Mouse (Mus musculus) left cerebral cortex, adult 2 months (tissue): ENCODE results near the gene Eml3. TPM values are rescaled to one million over a fixed set of nuclear protein-coding genes. Genes with fewer than 3 reads are reported as not detected.
A peak's percentile ranks its signal among the peaks of the same experiment; 100 is the strongest.

Experiments used
- DNase-seq, 2 experiments: peaks; one replicate each; pipeline ENCODE4 v3.0.0; 2021 to 2022; ENCODE audit warnings: low spot score in 2 of 2, mixed read lengths in 1 of 2; ENCODE audit errors: extremely low spot score in 1 of 2
- H3K27ac ChIP-seq: fragments of 200-600 bp; 2 replicates; pipeline ENCODE4 v1.8.1; 2022
- H3K4me3 ChIP-seq: fragments of 200-600 bp; 2 replicates; pipeline ENCODE4 v1.8.1; 2022
- CTCF ChIP-seq: fragments of 200-600 bp; IDR thresholded peaks from 2 replicates; pipeline ENCODE4 v1.8.1; 2022; ENCODE audit warnings: antibody characterized with exemption, mild to moderate bottlenecking, moderate library complexity
- intact Hi-C: fragments of 180-260 bp; cut with DNase I; formaldehyde crosslinking; loops from one replicate; pipeline ENCODE4 v1.15.1; 2025
- microRNA-seq, 2 experiments: library from miRNA; unstranded; fragments of <30 nt; microRNA quantifications; one replicate each; pipeline ENCODE4 v1.2.0; 2021
- total RNA-seq, 2 experiments: library from RNA; stranded (reverse); gene quantifications; 2 replicates each; pipeline ENCODE4 v1.2.3; 2021

The Eml3 gene
- total RNA-seq, 2 experiments from 2014 or later: 11.0 to 13.7 TPM

GRCm38 (mm10) chr19:8981450-8982168 is 52.3 kb downstream of the Eml3 start:
- no peak overlapping the region for H3K4me3 ChIP-seq
- intact Hi-C loops: no loop called here

GRCm38 (mm10) chr19:8982303-8983149 is 53.2 kb downstream of the Eml3 start:
- no peak for DNase-seq
- Histone ChIP-seq H3K4me3 (no peak overlapping the region), H3K27ac (no peak overlapping the region)
- intact Hi-C loops: no loop called here
- no peak for TF ChIP-seq CTCF

More at GRCm38 (mm10) chr19:8981450-8982168, 52.3 kb downstream of the Eml3 start:
- H3K27ac ChIP-seq: no peak overlapping the region
- TF ChIP-seq CTCF: no peak
- DNase-seq: no peak

DNA sequence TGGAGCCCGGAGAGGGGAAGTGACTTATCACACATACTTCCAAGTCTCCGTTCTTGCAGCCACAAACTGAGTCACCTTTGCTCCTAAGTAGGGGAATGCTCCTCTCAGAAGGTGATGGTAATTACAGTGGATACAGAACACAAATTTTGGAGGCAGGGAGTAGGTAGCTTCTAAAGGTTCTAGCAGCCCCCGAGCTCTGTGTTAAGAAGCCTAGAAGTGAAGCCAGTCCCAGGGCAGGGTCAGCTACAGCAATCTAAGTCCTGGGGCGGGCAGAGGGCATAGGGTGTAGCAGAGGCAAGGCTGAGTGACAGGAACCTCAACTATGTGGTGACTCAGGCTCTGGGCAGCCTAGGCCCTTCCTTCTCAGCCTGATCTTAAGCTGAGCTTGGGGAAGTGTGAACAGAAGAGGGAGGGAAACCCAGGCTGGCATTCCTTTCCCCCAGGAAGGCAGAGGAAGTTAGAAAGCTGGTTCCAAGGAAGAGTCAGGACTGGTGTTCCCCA is 53.8 kb downstream of the Eml3 start:
- no peak overlapping the region for H3K4me3 ChIP-seq
- TF ChIP-seq CTCF: no peak
- DNase-seq: no peak
- intact Hi-C loops: no loop called here
- H3K27ac ChIP-seq: no peak overlapping the region

- intact Hi-C loops: no loop called here
- no peak for DNase-seq
- Histone ChIP-seq H3K4me3 (no peak overlapping the region), H3K27ac (no peak overlapping the region)
- TF ChIP-seq CTCF: no peak
These were observed 55.0 kb downstream of the Eml3 start for GRCm38 (mm10) chr19:8984255-8984868.

DNA sequence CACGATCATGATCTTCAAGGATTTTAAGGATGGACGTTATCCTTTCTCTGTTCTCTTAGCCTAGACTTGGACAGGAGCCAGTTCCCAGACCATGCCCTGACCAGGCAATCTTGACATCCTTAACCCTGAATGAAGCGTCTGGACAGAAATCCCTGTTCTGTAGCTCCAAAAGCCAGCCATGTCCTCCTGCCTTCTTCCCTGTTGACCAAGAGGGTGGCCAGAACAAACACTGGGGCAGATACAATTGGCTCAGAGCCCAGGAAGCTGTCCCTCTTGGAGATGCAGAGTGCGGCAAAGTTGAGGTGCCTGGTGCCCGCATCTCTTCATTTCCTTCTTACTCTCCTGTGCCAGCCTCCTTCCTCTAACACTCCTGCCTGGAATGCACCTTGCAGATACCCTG is 56.5 kb downstream of the Eml3 start:
- no peak for DNase-seq
- Histone ChIP-seq H3K27ac (no peak overlapping the region), H3K4me3 (no peak overlapping the region)
- TF ChIP-seq CTCF: no peak
- intact Hi-C loops: no loop called here

DNA sequence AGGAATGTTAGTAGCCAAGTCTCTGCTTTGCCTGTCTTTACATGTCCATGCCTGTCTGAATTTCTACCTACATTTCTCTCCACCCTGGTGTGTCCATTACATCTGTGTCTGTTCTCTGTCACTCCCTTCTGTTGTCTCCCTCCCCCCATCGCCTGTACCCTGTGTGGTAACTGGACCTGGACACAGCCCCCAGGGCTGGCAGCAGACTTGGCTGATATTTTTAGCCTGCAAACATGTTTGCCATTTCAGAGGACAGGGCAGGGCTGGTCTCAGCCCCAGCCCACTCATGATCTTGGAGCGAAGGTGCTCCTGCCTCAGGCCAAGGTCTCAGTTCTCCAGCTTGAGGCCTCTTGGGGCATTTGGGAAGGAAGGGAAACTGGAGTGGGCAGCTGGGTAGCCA is 58.5 kb downstream of the Eml3 start:
- intact Hi-C loops: no loop called here
- no peak for TF ChIP-seq CTCF
- H3K4me3 ChIP-seq: no peak overlapping the region
- H3K27ac ChIP-seq: no peak overlapping the region
- no peak for DNase-seq

DNA sequence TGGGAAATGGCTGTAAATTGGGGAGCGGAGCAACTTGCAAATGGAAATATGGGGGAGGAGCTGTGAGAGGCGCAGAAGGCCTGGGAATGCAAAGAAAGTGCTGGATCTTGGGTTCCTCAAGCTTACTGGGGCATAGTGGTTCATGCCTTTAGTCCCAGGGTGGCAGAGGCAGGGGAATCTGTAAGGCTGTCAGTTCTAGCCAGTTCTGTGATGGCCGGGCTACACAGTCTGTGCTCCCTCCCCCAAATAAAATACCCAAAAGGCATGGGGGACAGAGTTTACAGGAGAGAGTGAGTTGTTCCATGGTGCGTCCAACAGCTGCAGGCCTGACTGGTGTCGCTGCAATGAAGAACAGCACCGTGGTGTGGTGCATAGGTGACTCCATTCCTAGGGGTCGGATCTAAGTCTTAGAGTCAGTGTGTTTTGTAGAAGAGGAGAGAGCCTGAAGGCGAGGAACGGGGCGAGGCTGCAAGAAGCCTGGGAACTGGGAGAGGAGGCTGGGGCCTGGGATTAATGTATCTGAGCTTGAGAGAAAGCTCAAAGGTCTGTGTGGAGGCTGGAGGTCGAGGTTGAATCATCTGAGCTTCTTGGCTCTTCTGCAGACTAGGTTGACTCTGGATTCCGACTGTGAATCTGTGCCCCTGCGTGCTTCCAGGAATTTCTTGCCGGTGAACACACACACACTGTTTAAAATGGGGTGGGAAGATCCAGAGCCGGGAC is 59.2 kb downstream of the Eml3 start:
- no peak for DNase-seq
- TF ChIP-seq CTCF: no peak
- no peak overlapping the region; the same call in 1 of the 2 replicates for H3K27ac ChIP-seq
- intact Hi-C loops: no loop called here
- peak overlapping the region; percentile 57 for H3K4me3 ChIP-seq

- peak within 1 kb of the TSS; percentile 78 for H3K27ac ChIP-seq
- no peak for TF ChIP-seq CTCF
- intact Hi-C loops: no loop called here
These were observed 59.8 kb downstream of the Eml3 start, which contains the start of gene Ahnak for GRCm38 (mm10) chr19:8989066-8989566. Gene Ahnak (plus strand): TSS chr19:8989284.

DNA sequence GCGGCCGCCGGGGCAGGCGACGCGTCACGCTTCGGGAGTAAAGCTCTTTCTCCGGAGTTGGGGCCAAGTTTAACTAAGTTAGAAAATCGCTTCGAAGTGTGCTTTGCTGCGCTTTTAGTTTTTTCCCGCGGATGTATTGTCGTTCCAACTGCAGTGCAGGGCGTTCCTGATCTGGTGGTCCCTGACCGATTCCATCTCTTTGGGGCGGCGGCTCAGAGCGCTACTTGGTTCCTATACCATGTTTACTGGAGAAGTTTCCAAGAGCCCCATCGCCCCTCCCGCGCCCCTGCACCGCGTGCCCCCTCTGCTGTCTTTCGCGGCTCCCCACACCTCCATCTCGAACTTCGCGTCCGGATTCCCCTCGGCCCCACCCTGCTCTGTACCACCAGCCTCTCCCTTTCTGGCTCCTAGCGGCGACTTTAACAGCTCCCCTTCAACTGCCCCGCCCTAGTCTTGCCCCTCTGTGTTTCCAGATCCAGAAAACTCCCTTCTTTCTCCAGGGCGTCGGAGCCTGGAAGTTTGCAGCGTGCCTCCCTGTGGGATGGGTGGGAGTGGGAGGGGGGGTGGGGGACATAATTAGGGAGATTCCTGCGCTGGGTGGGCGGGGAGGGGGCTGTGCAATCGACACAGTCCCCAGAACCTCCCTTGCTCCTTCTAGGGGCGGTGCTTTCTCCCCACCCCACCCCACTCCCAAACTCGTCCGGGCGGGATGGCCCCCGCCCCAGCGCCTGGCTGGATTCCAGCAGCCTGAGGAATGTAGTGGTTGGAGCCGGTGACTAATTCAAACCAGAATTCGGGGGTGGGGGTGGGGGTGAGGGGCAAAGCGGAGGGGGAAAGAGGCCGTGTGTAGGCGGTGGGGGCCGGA is 60.4 kb downstream of the Eml3 start:
- intact Hi-C loops: no loop called here
- TF ChIP-seq CTCF: no peak; the same call in 1 of the 2 replicates
- Histone ChIP-seq H3K4me3 (peak overlapping the region; percentile 57), H3K27ac (peak overlapping the region; percentile 78)
- DNase-seq: no peak

More at GRCm38 (mm10) chr19:8989066-8989566, 59.8 kb downstream of the Eml3 start, which contains the start of gene Ahnak:
- DNase-seq: no peak
- H3K4me3 ChIP-seq: peak within 1 kb of the TSS; percentile 57

GRCm38 (mm10) chr19:8990432-8991102 is 61.2 kb downstream of the Eml3 start:
- TF ChIP-seq CTCF: no peak
- DNase-seq: no peak
- peak overlapping the region; percentile 78 for H3K27ac ChIP-seq
- intact Hi-C loops: no loop called here
- H3K4me3 ChIP-seq: peak overlapping the region; percentile 57

Small RNAs within 50 kb of the gene (microRNA-seq; reads per million reads assigned to microRNA genes)
- 0 reads per million in 2 experiments for gene Mir5136

Other genes with a start within 250 kb of the Eml3 start
- 100 to 1,000 TPM; 144 to 154 TPM for gene Slc3a2, start 206.2 kb upstream of the Eml3 start, total RNA-seq
- 10 to 100 TPM; 48.5 to 53.1 TPM for gene Wdr74, start 193.7 kb upstream of the Eml3 start, total RNA-seq
- gene 1700092M07Rik, start 188.8 kb upstream of the Eml3 start, total RNA-seq: 1 to 10 TPM; 1.4 to 1.8 TPM
- gene Stx5a, start 188.1 kb upstream of the Eml3 start, total RNA-seq: 10 to 100 TPM; 71.2 to 77.9 TPM
- gene Nxf1, start 172.5 kb upstream of the Eml3 start, total RNA-seq: 10 to 100 TPM; 90.2 to 98.8 TPM
- 10 to 100 TPM; 63.8 to 66.8 TPM for gene Tmem223, start 158.6 kb upstream of the Eml3 start, total RNA-seq
- gene Tmem179b, start 155.1 kb upstream of the Eml3 start, total RNA-seq: 1 to 10 TPM; 8.2 to 8.7 TPM
- gene Taf6l, start 143.1 kb upstream of the Eml3 start, total RNA-seq: 10 to 100 TPM; 13.1 to 14.3 TPM
- 100 to 1,000 TPM in 1 of 2 experiments, 10 to 100 TPM in 1; 96.6 to 105 TPM for gene Polr2g, start 131.0 kb upstream of the Eml3 start, total RNA-seq
- gene Zbtb3, start 127.0 kb upstream of the Eml3 start, total RNA-seq: 1 to 10 TPM; 5.3 to 6.7 TPM
- 10 to 100 TPM; 34.5 to 36.7 TPM for gene Ttc9c, start 110.2 kb upstream of the Eml3 start, total RNA-seq
- 100 to 1,000 TPM; 125 to 129 TPM for gene Hnrnpul2, start 109.5 kb upstream of the Eml3 start, total RNA-seq
- gene AC129217.1, start 99.8 kb upstream of the Eml3 start, total RNA-seq: not detected
- 100 to 1,000 TPM; 109 TPM for gene Bscl2, start 92.1 kb upstream of the Eml3 start, total RNA-seq
- gene Gng3, start 90.4 kb upstream of the Eml3 start, total RNA-seq: 100 to 1,000 TPM; 184 to 198 TPM
- gene Lrrn4cl, start 78.8 kb upstream of the Eml3 start, total RNA-seq: 1 to 10 TPM in 1 of 2 experiments, under 1 TPM in 1; 0.87 to 1.1 TPM
- 10 to 100 TPM; 86.1 to 94.7 TPM for gene Ubxn1, start 58.1 kb upstream of the Eml3 start, total RNA-seq
- gene Uqcc3, start 48.6 kb upstream of the Eml3 start, total RNA-seq: 10 to 100 TPM; 33.1 to 36.2 TPM
- gene Lbhd1, start 45.8 kb upstream of the Eml3 start, total RNA-seq: 1 to 10 TPM; 6.5 to 9.3 TPM
- gene Gm49403, start 45.6 kb upstream of the Eml3 start, total RNA-seq: not detected
- gene 1810009A15Rik, start 40.7 kb upstream of the Eml3 start, total RNA-seq: 10 to 100 TPM; 22.5 to 23.2 TPM
- 1 to 10 TPM; 1.2 to 6.7 TPM for gene Gm49416, start 40.6 kb upstream of the Eml3 start, total RNA-seq
- 10 to 100 TPM; 21.7 to 22.9 TPM for gene Ints5, start 36.5 kb upstream of the Eml3 start, total RNA-seq
- 100 to 1,000 TPM in 1 of 2 experiments, 10 to 100 TPM in 1; 96.4 to 104 TPM for gene Ganab, start 31.5 kb upstream of the Eml3 start, total RNA-seq
- gene B3gat3, start 9.2 kb upstream of the Eml3 start, total RNA-seq: 100 to 1,000 TPM; 172 to 173 TPM
- gene Rom1, start 196 bp upstream of the Eml3 start, total RNA-seq: 1 to 10 TPM; 5.6 to 7.2 TPM
- gene Mta2, start 12.3 kb downstream of the Eml3 start, total RNA-seq: 10 to 100 TPM; 55.5 to 55.6 TPM
- 10 to 100 TPM; 21.4 to 22.4 TPM for gene Tut1, start 24.3 kb downstream of the Eml3 start, total RNA-seq
- 100 to 1,000 TPM; 228 to 236 TPM for gene Eef1g, start 37.5 kb downstream of the Eml3 start, total RNA-seq
- 10 to 100 TPM; 22.5 to 32.2 TPM for gene Ahnak, start 59.7 kb downstream of the Eml3 start, total RNA-seq
- gene Scgb1a1, start 158.4 kb downstream of the Eml3 start, total RNA-seq: not detected
- 100 to 1,000 TPM; 115 to 139 TPM for gene Asrgl1, start 206.1 kb downstream of the Eml3 start, total RNA-seq